Mouse (Mus musculus): ENCODE results near the gene Palmd.
A peak's percentile ranks its signal among the peaks of the same experiment; 100 is the strongest.

Gene Palmd

DNA sequence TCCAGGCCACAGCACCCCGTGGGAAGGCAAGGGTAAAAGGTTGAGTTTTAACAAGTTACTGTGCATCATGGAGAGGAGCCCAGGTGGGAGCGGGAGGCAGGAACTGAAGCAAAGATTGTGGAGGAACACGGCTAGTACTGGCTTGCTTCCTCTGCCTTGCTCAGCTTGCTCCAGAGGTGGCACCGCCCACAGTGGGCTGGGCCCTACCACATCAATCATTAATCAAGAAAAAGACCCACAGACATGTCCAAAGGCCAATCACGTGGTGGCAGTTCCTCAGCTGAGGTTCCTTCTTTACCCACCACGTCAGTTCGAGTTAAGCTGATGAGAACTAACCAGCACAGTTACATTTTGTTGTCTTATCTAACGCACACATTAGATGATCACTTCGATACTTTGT lies 75.9 kb downstream of the Palmd start:
- DNase-seq (ENCODE audit: low spot score): peak; percentile 86

DNA sequence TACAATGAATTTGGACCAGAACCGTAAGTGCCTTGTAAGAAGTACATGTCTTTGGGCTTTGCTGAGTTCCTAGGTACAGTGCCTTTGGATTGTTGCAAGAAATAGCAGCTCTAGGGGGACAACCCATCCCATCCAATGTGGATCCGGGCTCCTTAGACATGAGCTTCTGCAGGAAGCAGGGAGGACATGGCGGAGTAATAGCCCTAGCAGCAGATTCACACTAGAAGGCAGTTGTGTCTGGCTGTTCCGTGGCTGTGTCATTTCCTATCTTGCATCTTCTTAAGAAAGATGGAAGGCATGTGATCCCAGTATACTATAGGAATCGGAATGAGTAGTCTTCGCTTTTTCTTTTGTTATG lies 76.6 kb downstream of the Palmd start:
- DNase-seq (ENCODE audit: low spot score): no peak

DNA sequence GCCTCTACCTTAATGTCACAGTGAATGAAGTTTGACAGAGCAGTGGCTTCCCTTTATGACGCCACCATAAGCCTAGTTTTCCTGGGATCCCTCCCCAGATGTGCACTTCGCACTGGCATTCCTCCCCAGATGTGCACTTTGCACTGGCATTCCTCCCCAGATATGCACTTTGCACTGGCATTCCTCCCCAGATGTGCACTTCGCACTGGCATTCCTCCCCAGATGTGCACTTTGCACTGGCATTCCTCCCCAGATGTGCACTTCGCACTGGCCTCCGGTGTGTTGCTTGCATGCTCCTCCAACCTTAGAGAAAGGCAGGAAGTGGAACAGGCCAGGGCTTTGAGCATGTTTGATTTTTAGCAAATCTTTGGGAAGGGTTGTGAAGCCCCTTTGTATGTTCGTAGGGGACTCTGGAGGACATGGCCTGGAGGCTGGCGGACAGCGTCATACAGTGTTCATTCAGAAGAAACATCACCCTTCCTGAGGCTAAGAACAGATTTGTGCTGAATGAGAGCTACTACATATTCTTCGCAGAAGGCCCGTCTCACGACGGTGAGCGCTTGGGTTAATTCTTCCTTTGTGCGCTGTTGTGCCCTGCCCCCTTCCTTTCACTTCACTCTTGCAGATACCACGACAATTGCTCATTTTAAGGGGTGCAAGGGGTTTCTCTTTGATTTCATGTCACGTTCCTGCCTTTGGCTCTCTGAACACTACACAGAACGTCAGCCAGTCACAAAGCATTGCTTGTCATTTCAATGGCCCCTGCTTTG lies 77.2 kb downstream of the Palmd start:
- DNase-seq (ENCODE audit: low spot score): peak; percentile 21

DNA sequence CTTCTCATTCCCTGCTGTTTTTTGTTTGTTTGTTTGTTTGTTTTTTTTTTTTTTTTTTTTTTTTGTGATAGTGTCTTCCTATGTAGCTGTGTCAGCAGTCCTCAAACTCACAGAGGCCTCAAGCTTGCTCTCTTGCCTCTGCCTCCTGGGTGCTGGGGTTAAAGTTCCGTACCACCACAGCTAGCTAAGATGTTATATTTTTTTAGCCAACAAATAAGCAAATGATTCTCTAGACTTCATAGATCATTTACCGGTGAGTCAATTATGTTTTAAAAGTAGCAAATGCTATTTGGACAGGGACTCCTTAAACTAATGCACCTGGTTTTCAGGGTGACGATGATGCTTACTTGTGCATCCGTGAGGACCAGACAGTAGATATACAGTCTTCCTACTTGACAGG lies 78.2 kb downstream of the Palmd start:
- DNase-seq (ENCODE audit: low spot score): peak; percentile 48

DNA sequence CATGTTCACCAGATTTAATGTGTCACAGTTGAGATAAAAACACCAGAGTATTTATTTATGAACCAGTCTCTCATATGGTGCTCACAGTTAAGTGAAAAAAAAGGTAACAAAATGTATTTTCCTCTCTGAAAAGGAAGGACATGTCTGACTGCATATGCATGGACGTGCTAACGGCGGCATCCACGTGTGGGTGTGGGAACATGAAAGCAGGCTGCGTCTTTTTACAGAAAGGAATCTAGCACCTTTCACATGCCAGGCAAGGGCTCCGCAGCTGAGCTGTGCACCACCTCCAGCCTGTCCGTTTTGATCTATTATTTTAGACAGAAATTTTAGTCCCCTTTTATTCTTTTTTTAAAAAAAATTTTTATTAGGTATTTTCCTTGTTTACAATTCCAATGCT lies 79.4 kb downstream of the Palmd start:
- DNase-seq (ENCODE audit: low spot score): no peak

DNA sequence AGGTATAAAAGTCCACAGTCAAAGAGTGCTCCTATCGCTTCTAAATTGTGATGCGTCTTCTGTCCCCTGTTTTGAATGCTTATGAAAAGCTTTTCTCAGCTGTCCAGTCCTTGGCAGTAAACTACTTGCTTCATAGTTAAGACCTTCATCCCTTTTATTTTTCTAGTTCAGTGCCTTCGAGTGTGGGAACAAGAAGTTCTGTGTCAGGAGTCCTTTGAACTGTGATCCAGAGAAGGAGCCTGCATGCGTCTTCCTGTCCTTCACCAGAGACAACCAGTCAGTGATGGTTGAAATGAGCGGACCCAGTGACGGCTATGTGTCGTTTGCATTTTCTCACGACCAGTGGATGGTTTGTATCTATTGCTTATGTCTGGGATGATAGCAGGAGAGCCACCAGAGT lies 83.8 kb downstream of the Palmd start:
- no peak for DNase-seq (ENCODE audit: low spot score)

DNA sequence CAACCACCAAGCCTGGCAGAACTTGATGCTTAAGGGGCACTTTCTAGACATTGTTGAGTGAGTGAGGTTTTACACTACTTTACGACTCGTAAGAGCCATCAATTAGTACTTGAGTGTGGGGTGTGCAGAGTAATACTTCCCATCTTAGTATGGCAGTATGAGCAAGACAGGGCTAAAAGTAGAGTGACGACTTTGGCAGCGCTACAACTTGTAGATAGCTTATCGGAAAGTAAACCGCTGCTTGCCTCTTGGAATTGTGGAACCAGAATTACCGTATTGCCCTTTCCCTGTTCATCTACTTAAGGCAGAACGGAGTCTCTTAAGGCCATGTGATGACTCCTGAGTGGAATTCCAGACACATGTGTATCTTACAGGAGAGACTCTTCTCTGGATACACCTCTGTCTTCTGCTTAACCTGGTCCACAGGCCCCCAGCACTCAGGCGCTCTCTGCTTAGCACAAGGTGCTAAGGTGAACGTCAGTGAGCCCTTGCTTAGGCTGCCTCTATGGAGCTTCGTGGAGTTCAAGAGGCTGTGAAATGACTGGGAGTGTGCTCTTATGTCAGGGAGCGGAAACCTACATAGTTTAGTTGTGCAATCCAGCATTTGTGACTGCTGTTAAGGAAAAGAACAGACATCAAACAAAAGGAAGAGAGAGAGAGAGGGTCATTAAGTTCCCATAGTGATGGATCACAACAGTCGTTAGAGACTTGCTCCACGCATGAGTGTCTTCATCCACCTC lies 86.4 kb downstream of the Palmd start:
- no peak for DNase-seq (ENCODE audit: low spot score)

DNA sequence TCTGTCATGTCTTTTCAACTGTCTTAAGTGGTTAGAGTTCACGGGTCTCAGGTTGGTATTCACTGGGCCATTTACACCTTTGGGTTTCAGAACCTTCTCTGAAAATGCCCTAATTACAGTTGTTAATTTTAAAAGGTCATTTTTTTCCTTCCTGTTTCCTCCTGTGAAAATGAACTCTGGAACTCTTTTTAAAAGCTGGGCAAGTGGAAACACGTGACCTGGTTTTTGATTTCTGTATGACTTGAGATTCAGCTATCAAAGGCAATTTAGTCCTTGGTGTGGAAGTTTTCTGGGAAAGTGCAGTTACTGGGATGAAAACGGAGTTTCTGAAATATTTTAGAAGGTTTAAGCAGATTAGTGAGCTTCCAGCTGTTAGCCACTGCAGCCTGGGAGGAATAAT lies 98.4 kb downstream of the Palmd start:
- no peak for DNase-seq (ENCODE audit: low spot score)

Measured in yolk sac, embryonic 10.5 days (tissue).